10 mouse cellular contexts compared by ENCODE assay signal in the genomic region with DNA sequence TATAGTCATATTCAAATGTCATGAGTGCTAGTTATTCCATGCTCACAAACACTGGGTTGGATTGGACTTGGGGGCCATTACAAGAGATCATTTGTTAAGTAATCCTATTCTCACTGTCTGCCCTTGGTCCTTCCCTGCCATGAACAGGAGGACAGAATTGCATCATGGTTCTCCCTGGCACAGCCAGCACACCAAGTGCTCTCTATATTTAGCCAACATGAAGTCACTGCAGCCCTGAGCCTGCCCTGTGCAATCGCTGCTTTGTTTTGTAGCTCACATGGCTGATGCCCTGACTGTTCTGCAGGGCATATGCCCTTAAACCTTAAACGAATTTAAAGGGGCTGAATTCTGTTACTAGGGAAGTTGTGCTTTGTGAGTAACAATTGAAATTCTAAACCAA.
DNase-seq lines count a peak whose midpoint lies in the region; TF ChIP-seq lines count a peak whose summit lies in the region.
"Had no signal": no experiment of that assay in that cellular context is flagged by ENCODE, and none has a peak within 500 bp of the region (broad histone marks: within the 10 kb centered on the region; RNA-seq: fewer than 3 reads in every experiment).

No protein-coding gene starts in this region.

- no peak for TF ChIP-seq POLR2A in liver, adult 2 months (IDR thresholded peaks at IDR 0.05; ENCODE audit: extremely low read depth, insufficient read depth, low read length)

- H3K4me3 ChIP-seq in liver, adult 2 months (ENCODE audit: insufficient read depth, low read depth, low read length), result no peak overlapping the region

- H3K27ac ChIP-seq in liver, adult 2 months (replicated peaks; ENCODE audit: insufficient read depth, low read depth, low read length), result peak overlapping the region; percentile 86
- H3K27ac ChIP-seq: kidney, postnatal 0 days; liver, embryonic 14.5 days had no signal

- TF ChIP-seq CTCF in liver, adult 2 months (IDR thresholded peaks at IDR 0.05; ENCODE audit: low read depth, low read length), result no peak

- no peaks in the 10 kb centered on the region for H3K27me3 ChIP-seq in liver, adult 2 months (ENCODE audit: control insufficient read depth, insufficient read depth, low read length)

- no peaks in the 10 kb centered on the region for H3K36me3 ChIP-seq in liver, adult 2 months (ENCODE audit: control insufficient read depth, insufficient read depth, low read length)

- no peaks in the 10 kb centered on the region for H3K79me2 ChIP-seq in liver, adult 2 months (ENCODE audit: control insufficient read depth, insufficient read depth, low read length)

- no peak overlapping the region for H3K9ac ChIP-seq in liver, adult 2 months (ENCODE audit: low read depth, low read length)
- H3K9ac ChIP-seq: liver, embryonic 14.5 days had no signal

- WGBS in liver, adult 2 months, result 18% methylated on average over 2 of the region's 2 CpGs

- peaks cover 6% of the 10 kb centered on the region for H3K4me1 ChIP-seq in liver, adult 2 months (ENCODE audit: control insufficient read depth, insufficient read depth, low read length)

- DNase-seq in adrenal gland, adult 2 months, result peak; percentile 82
- DNase-seq in adrenal gland, postnatal 4 days (ENCODE audit: low spot score in 2 of 2), result no peak
- peak; percentile 98 for DNase-seq in liver, adult 2 months (ENCODE audit: extremely low read depth, low read depth, low spot score)
- DNase-seq in liver, result no peak
- peak; percentile 58 to 59 for DNase-seq in heart, adult 9 months (ENCODE audit: low spot score in 2 of 2)
- DNase-seq in skeletal muscle tissue, adult 2 months (ENCODE audit: low read depth, low spot score), result peak; percentile 80
- no peak for DNase-seq in ovary, adult 18-20 months (ENCODE audit: low spot score)
- no peak for DNase-seq in retina, postnatal 1 day

Comparison
In these comparisons a context has a peak if more than half of its experiments do, and no peak if none do; other contexts are left out.
1. DNase-seq: peak in adrenal gland, adult 2 months (single experiment), liver, adult 2 months (single experiment), heart, adult 9 months (2 of 2) and skeletal muscle tissue, adult 2 months (single experiment); none in adrenal gland, postnatal 4 days (0 of 2), liver (single experiment), ovary, adult 18-20 months (single experiment) and retina, postnatal 1 day (single experiment).